Mouse (Mus musculus): ENCODE measurements at regions not wholly inside any gene's neighbourhood (a gene's known extent, or its start where the extent isn't known, plus 50 kb on each side); places are given as distances from the start of the nearest gene placed in this dataset.

DNA sequence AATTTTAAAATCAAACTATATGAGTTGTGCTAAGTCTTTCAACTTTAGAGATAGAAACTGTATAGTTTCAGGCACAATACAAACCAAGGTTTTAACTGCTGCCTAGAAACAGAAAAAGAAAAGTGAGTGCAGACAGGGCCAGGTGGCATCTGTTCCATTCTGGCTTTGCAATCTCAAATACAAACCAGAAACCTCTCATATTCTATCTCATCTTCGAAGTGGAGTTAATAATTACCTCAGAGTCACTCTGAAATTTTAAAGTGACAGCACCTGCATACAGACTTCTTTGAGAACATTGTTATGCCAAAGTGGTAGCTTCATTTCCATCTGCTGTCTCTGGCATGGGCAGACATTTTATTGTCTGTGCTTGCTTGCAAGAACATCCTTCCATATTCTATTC, 255.2 kb downstream of the Rfpl4b start:
- H3K27ac ChIP-seq (ENCODE audit: insufficient read depth, low read depth, low read length) = no peak overlapping the region
- H3K27me3 ChIP-seq (ENCODE audit: control insufficient read depth, insufficient read depth, low read length) = no peaks in the 10 kb centered on the region
- no peaks in the 10 kb centered on the region for H3K36me3 ChIP-seq (ENCODE audit: control insufficient read depth, insufficient read depth, low read length)
- H3K4me3 ChIP-seq (ENCODE audit: low read depth, low read length) = no peak overlapping the region
- no peak for TF ChIP-seq CTCF (IDR thresholded peaks at IDR 0.05; ENCODE audit: extremely low read depth, insufficient read length, insufficient replicate concordance, low read depth, low read length)
- no peak for TF ChIP-seq POLR2A (IDR thresholded peaks at IDR 0.05; ENCODE audit: low read depth, low read length)
- WGBS = 8% methylated on average over 1 of the region's 1 CpGs
- H3K4me1 ChIP-seq (ENCODE audit: control insufficient read depth, insufficient read depth, insufficient read length, low read length) = no peaks in the 10 kb centered on the region

DNA sequence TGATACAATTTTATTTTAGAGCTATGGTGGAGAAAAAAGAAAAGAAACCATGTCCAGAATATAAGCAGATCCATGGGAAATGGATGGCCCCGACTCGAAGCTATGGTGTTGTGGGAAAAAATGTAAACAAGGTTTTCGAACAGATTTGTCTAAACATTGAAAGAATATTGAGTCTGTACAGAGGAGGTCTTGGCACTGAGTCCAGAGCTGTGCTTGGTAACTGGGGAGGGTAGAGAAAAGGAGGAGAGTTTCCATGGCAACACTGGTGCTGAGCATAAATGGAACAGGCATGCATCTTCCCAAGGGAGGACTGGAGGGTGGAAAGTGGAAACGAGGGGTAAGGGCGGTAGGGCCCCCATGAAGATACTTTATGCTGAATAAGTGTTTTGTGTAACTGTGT, 266.5 kb downstream of the Rfpl4b start:
- TF ChIP-seq CTCF (IDR thresholded peaks at IDR 0.05; ENCODE audit: extremely low read depth, insufficient read length, insufficient replicate concordance, low read depth, low read length) = no peak
- no peak for TF ChIP-seq POLR2A (IDR thresholded peaks at IDR 0.05; ENCODE audit: low read depth, low read length)
- no peaks in the 10 kb centered on the region for H3K36me3 ChIP-seq (ENCODE audit: control insufficient read depth, insufficient read depth, low read length)
- WGBS = 63% methylated on average over 5 of the region's 5 CpGs
- H3K27ac ChIP-seq (ENCODE audit: insufficient read depth, low read depth, low read length) = no peak overlapping the region
- no peak overlapping the region for H3K4me3 ChIP-seq (ENCODE audit: low read depth, low read length)
- no peaks in the 10 kb centered on the region for H3K27me3 ChIP-seq (ENCODE audit: control insufficient read depth, insufficient read depth, low read length)
- H3K4me1 ChIP-seq (ENCODE audit: control insufficient read depth, insufficient read depth, insufficient read length, low read length) = no peaks in the 10 kb centered on the region

DNA sequence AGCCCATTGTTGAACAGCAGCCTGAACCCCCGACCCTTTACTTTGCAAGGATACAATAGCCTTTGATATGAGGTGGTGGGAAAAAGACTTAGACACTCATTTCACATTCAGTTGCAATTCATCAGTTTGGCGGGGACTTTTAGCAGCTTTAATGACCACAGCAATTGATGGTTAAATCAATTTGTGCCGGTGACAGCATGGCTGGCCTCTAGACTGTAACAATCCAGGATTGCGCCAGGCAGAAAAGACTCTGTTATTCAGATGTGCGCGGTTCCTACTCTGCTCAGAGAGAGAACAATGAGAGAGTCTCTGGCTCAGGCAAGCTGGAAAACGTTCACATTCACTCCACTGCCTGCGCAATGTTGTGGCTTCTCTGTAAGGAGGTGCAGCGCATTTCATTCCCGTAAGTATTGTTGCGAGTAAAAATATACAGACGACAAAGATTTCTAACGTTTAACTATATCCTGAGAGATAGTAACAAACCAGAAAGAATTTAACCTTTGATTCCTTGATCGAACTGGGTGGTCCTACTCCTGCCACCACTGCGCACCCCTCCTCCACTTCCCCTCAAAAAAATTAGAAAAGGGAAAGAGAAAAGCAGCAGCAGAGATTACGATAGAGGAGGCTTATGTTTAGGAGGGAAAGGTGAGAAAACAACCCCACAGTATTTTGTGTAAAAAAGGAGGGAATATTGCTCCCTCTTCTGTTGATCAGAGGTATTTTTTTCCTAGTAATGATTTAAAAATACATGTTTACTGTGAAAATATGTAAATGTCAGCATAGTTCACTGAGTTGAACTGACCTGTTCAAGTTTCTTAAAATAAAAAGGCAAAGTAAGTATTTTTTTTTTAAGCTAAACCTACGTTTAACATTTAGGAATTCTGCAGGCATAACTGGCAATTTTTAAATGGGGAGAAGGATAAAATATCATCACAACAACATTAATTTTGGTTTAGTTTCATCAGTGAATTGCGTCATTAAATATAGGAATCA, 267.6 kb downstream of the Rfpl4b start:
- Histone ChIP-seq H3K27ac (ENCODE audit: insufficient read depth, low read depth, low read length) (no peak overlapping the region), H3K4me3 (ENCODE audit: low read depth, low read length) (no peak overlapping the region), H3K4me1 (ENCODE audit: control insufficient read depth, insufficient read depth, insufficient read length, low read length) (no peaks in the 10 kb centered on the region), H3K36me3 (ENCODE audit: control insufficient read depth, insufficient read depth, low read length) (no peaks in the 10 kb centered on the region), H3K27me3 (ENCODE audit: control insufficient read depth, insufficient read depth, low read length) (no peaks in the 10 kb centered on the region)
- no peak for TF ChIP-seq POLR2A (IDR thresholded peaks at IDR 0.05; ENCODE audit: low read depth, low read length)
- TF ChIP-seq CTCF (IDR thresholded peaks at IDR 0.05; ENCODE audit: extremely low read depth, insufficient read length, insufficient replicate concordance, low read depth, low read length) = peak; percentile 15; the same call in 1 of the 2 replicates
- WGBS = 25% methylated on average over 18 of the region's 18 CpGs

DNA sequence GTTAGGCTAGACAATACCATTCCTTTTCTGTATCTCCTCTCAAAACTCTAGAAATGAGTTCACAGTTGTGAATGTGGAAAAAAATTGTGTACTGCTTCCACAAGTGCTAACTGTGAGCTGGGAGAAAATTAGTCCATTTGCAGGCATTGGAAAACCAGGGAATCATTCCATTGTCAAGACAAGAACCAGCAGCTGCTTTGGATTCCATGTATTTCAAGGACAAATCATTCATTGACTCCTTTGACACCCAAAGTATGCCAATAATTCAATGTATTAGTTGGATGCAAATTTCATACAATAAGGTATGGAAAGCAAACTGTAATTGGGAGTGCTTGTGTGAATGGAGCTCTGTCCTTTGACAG, 268.3 kb downstream of the Rfpl4b start:
- Histone ChIP-seq H3K4me3 (ENCODE audit: low read depth, low read length) (no peak overlapping the region), H3K27ac (ENCODE audit: insufficient read depth, low read depth, low read length) (no peak overlapping the region), H3K27me3 (ENCODE audit: control insufficient read depth, insufficient read depth, low read length) (no peaks in the 10 kb centered on the region), H3K36me3 (ENCODE audit: control insufficient read depth, insufficient read depth, low read length) (no peaks in the 10 kb centered on the region), H3K4me1 (ENCODE audit: control insufficient read depth, insufficient read depth, insufficient read length, low read length) (no peaks in the 10 kb centered on the region)
- TF ChIP-seq CTCF (IDR thresholded peaks at IDR 0.05; ENCODE audit: extremely low read depth, insufficient read length, insufficient replicate concordance, low read depth, low read length) (no peak), POLR2A (IDR thresholded peaks at IDR 0.05; ENCODE audit: low read depth, low read length) (no peak)

DNA sequence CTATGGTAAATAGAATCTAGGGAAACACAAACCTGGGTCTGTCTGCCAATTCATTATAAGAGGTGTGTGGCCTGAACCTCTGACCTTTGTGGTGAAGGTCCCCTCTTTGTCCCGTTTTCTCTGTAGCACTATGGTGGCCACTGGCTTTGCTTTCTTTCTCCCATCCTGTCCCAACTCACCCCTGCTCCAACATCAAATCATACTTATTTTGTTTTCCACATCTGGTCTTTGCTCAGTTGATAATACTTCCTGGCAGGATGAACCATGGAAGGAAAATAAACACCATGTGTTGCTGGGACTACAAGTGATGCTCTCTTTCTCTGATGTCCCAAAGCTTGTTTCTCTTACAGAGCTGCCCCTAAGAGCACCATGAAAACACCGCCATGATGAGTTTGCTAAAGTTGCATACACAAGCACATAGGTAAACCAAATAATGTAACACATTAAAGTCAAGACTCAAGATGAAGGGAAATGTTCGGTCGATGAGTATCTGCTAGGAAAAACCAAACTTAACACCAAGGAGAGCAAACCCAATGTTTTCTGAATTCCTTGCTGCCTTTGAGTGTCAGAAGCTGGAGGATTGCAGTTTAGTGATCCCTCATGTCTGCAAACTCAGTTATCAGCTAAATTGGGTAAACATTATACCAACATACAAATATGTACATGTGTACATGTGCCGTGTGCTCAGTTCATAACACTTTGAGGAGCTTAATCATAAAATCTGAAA, 269.1 kb downstream of the Rfpl4b start:
- 83% methylated on average over 5 of the region's 5 CpGs for WGBS
- no peak for TF ChIP-seq CTCF (IDR thresholded peaks at IDR 0.05; ENCODE audit: extremely low read depth, insufficient read length, insufficient replicate concordance, low read depth, low read length)
- TF ChIP-seq POLR2A (IDR thresholded peaks at IDR 0.05; ENCODE audit: low read depth, low read length) = no peak
- H3K36me3 ChIP-seq (ENCODE audit: control insufficient read depth, insufficient read depth, low read length) = no peaks in the 10 kb centered on the region

DNA sequence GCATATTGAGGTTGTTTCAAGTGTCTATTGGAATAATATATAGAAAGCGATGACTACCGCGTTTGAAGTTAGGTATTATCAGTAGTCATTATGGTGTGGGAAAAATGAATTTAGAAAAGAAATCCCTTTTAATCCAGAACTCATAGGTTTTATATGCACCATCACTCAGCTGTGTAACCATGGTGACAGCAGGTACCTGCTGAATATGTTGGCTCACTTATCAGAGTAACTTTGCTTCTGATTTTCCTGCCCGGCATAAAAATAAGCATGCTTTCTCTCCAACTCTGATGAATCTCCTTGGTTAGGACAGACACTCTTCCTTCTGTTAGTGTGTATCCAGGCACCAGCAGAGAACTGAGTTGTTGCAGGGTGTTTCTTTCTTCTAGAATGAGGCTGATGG, 281.5 kb downstream of the Rfpl4b start:
- Histone ChIP-seq H3K4me3 (ENCODE audit: low read depth, low read length) (no peak overlapping the region), H3K4me1 (ENCODE audit: control insufficient read depth, insufficient read depth, insufficient read length, low read length) (no peaks in the 10 kb centered on the region), H3K27me3 (ENCODE audit: control insufficient read depth, insufficient read depth, low read length) (no peaks in the 10 kb centered on the region), H3K36me3 (ENCODE audit: control insufficient read depth, insufficient read depth, low read length) (no peaks in the 10 kb centered on the region), H3K27ac (ENCODE audit: insufficient read depth, low read depth, low read length) (no peak overlapping the region)
- 90% methylated on average over 4 of the region's 4 CpGs for WGBS
- TF ChIP-seq POLR2A (IDR thresholded peaks at IDR 0.05; ENCODE audit: low read depth, low read length) = no peak
- TF ChIP-seq CTCF (IDR thresholded peaks at IDR 0.05; ENCODE audit: extremely low read depth, insufficient read length, insufficient replicate concordance, low read depth, low read length) = no peak

More for the DNA sequence above, 269.1 kb downstream of the Rfpl4b start:
- Histone ChIP-seq H3K27ac (ENCODE audit: insufficient read depth, low read depth, low read length) (no peak overlapping the region), H3K4me3 (ENCODE audit: low read depth, low read length) (no peak overlapping the region), H3K27me3 (ENCODE audit: control insufficient read depth, insufficient read depth, low read length) (no peaks in the 10 kb centered on the region), H3K4me1 (ENCODE audit: control insufficient read depth, insufficient read depth, insufficient read length, low read length) (no peaks in the 10 kb centered on the region)

DNA sequence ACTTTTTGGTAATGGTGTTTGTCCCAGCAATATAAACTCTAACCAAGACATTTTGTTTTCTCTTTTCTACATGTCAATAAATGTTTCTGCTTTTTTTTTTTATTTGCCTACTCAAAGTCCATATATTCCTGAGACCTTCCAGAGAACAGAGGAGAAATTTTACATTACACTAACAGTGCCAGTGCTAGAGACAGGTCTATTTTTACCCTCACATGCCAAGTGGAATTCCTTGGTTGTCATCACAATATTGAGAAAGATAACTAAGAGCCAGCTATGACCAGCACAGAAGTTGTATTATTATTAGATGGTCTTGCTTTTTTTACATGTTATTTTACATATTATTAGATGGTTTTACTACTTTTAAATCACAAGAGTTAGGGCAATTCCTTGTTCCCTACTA, 282.8 kb downstream of the Rfpl4b start:
- H3K4me3 ChIP-seq (ENCODE audit: low read depth, low read length) = no peak overlapping the region
- TF ChIP-seq CTCF (IDR thresholded peaks at IDR 0.05; ENCODE audit: extremely low read depth, insufficient read length, insufficient replicate concordance, low read depth, low read length) = no peak
- no peaks in the 10 kb centered on the region for H3K36me3 ChIP-seq (ENCODE audit: control insufficient read depth, insufficient read depth, low read length)
- no peaks in the 10 kb centered on the region for H3K27me3 ChIP-seq (ENCODE audit: control insufficient read depth, insufficient read depth, low read length)
- H3K27ac ChIP-seq (ENCODE audit: insufficient read depth, low read depth, low read length) = no peak overlapping the region
- H3K4me1 ChIP-seq (ENCODE audit: control insufficient read depth, insufficient read depth, insufficient read length, low read length) = no peaks in the 10 kb centered on the region
